Mouse (Mus musculus): ENCODE data around the gene Mettl26.

DNA sequence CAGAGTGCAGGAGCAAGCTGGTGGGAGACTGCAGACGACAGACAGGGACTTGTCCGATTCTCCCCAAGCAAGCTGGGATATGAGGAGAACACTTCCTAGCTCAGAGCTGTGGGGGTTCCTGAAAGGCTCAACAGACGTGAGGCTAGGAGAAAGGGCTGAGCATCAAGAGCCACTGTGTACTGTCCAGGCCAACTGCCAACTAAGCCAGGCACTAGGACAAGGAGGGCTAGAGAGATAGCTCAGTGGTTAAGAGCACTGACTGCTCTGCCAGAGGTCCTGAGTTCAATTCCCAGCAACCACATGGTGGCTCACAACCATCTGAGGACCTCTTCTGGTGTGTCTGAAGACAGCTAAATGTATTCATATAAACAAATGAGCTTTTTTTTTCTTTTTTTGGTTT, 32.4 kb upstream of the Mettl26 start:
- TF ChIP-seq CTCF (IDR thresholded peaks at IDR 0.05; ENCODE audit: low read depth, low read length) = no peak
- TF ChIP-seq POLR2A (IDR thresholded peaks at IDR 0.05; ENCODE audit: borderline replicate concordance, low read depth, low read length) = no peak
